Mouse (Mus musculus): ENCODE measurements at regions not wholly inside any gene's neighbourhood (a gene's known extent, or its start where the extent isn't known, plus 50 kb on each side); places are given as distances from the start of the nearest gene placed in this dataset.

GRCm38 (mm10) chr14:102882281-102882680 lies 100.2 kb downstream of the Kctd12 start:
- DNase-seq (ENCODE audit: low spot score): no peak

- no peak for DNase-seq (ENCODE audit: low spot score)
Observed at GRCm38 (mm10) chr14:102880658-102881083, 101.8 kb downstream of the Kctd12 start.

GRCm38 (mm10) chr14:102878572-102878971 lies 103.9 kb downstream of the Kctd12 start:
- DNase-seq (ENCODE audit: low spot score): no peak

GRCm38 (mm10) chr14:102868160-102868559 lies 114.3 kb downstream of the Kctd12 start:
- no peak for DNase-seq (ENCODE audit: low spot score)

GRCm38 (mm10) chr14:102867697-102868096 lies 114.7 kb downstream of the Kctd12 start:
- DNase-seq (ENCODE audit: low spot score): no peak

GRCm38 (mm10) chr14:102866511-102866910 lies 115.9 kb downstream of the Kctd12 start:
- no peak for DNase-seq (ENCODE audit: low spot score)

- no peak for DNase-seq (ENCODE audit: low spot score)
Observed at GRCm38 (mm10) chr14:102861694-102862093, 120.7 kb downstream of the Kctd12 start.

GRCm38 (mm10) chr14:102859361-102859871 lies 123.0 kb downstream of the Kctd12 start:
- DNase-seq (ENCODE audit: low spot score): no peak

GRCm38 (mm10) chr14:102855264-102855840 lies 127.1 kb downstream of the Kctd12 start:
- DNase-seq (ENCODE audit: low spot score): no peak

GRCm38 (mm10) chr14:102843700-102844099 lies 138.7 kb downstream of the Kctd12 start:
- DNase-seq (ENCODE audit: low spot score): no peak

- no peak for DNase-seq (ENCODE audit: low spot score)
Observed at GRCm38 (mm10) chr14:102837602-102838001, 144.8 kb downstream of the Kctd12 start.

GRCm38 (mm10) chr14:102835118-102835769 lies 147.2 kb downstream of the Kctd12 start:
- no peak for DNase-seq (ENCODE audit: low spot score)

GRCm38 (mm10) chr14:102828442-102828841 lies 154.0 kb downstream of the Kctd12 start:
- no peak for DNase-seq (ENCODE audit: low spot score)

- no peak for DNase-seq (ENCODE audit: low spot score)
Observed at GRCm38 (mm10) chr14:102827756-102828384, 154.6 kb downstream of the Kctd12 start.

- no peak for DNase-seq (ENCODE audit: low spot score)
Observed at GRCm38 (mm10) chr14:102825525-102825924, 156.9 kb downstream of the Kctd12 start.

GRCm38 (mm10) chr14:102820663-102821062 lies 161.8 kb downstream of the Kctd12 start:
- DNase-seq (ENCODE audit: low spot score): no peak

- DNase-seq (ENCODE audit: low spot score): no peak
Observed at GRCm38 (mm10) chr14:102811678-102812081, 170.8 kb downstream of the Kctd12 start.

- DNase-seq (ENCODE audit: low spot score): no peak
Observed at GRCm38 (mm10) chr14:102811022-102811421, 171.4 kb downstream of the Kctd12 start.

- no peak for DNase-seq (ENCODE audit: low spot score)
Observed at GRCm38 (mm10) chr14:102810121-102810921, 172.1 kb downstream of the Kctd12 start.

- DNase-seq (ENCODE audit: low spot score): peak; percentile 48
Observed at GRCm38 (mm10) chr14:102805936-102806923, 176.2 kb downstream of the Kctd12 start.

GRCm38 (mm10) chr14:102795676-102796075 lies 186.8 kb downstream of the Kctd12 start:
- no peak for DNase-seq (ENCODE audit: low spot score)

All from layer of hippocampus, adult 11-12 months (tissue).